Mouse (Mus musculus) ES-Bruce4 (cell line): ENCODE measurements around the gene Fam19a5. TPM values are rescaled to one million over a fixed set of nuclear protein-coding genes. Genes with fewer than 3 reads are reported as not detected.

Experiments used
- H3K27ac ChIP-seq: 2 replicates; pipeline ENCODE4 v1.5.1; 2012; ENCODE audit warnings: low read length, inconsistent platforms; ENCODE audit not compliant: insufficient read depth
- H3K27me3 ChIP-seq: 2 replicates; pipeline ENCODE4 v1.6.1; 2012; ENCODE audit warnings: mild to moderate bottlenecking, low read length, inconsistent platforms; ENCODE audit not compliant: control insufficient read depth, poor library complexity, insufficient read depth, severe bottlenecking
- H3K36me3 ChIP-seq: 2 replicates; pipeline ENCODE4 v1.6.1; 2012; ENCODE audit warnings: inconsistent platforms, mild to moderate bottlenecking, low read length, moderate library complexity; ENCODE audit not compliant: control insufficient read depth, poor library complexity, insufficient read depth, severe bottlenecking
- H3K4me1 ChIP-seq: one replicate; pipeline ENCODE4 v1.8.1; 2011; ENCODE audit warnings: low read length; ENCODE audit not compliant: control insufficient read depth, insufficient read depth
- H3K4me3 ChIP-seq: 2 replicates; pipeline ENCODE4 v1.5.1; 2011; ENCODE audit warnings: low read depth, mild to moderate bottlenecking, low read length
- H3K9ac ChIP-seq: 2 replicates; pipeline ENCODE4 v1.6.1; 2012; ENCODE audit warnings: low read depth, mild to moderate bottlenecking, inconsistent platforms; ENCODE audit not compliant: poor library complexity, severe bottlenecking
- H3K9me3 ChIP-seq: replicated peaks from 2 replicates; pipeline ENCODE4 v1.6.1; 2012; ENCODE audit warnings: mild to moderate bottlenecking, low read length, inconsistent platforms; ENCODE audit not compliant: control insufficient read depth, poor library complexity, insufficient read depth, severe bottlenecking
- CTCF ChIP-seq: IDR thresholded peaks from one replicate; pipeline ENCODE4 v1.8.1; 2011; ENCODE audit warnings: low read depth, low read length
- EP300 ChIP-seq: IDR thresholded peaks from 2 replicates; pipeline ENCODE4 v1.6.1; 2011; ENCODE audit warnings: low read depth, low read length; ENCODE audit not compliant: insufficient read depth
- POLR2A ChIP-seq: IDR thresholded peaks from one replicate; pipeline ENCODE4 v1.8.1; 2011; ENCODE audit warnings: low read length; ENCODE audit not compliant: insufficient read depth
- polyA plus RNA-seq: library from polyadenylated mRNA; stranded (reverse); fragments of >200 nt; gene quantifications from 2 replicates; pipeline ENCODE4 v1.2.4, GENCODE M21; 2011; ENCODE audit warnings: low read depth; ENCODE audit not compliant: missing spikeins, insufficient read depth, insufficient read length

Gene Fam19a5
- polyA plus RNA-seq, 1 experiment = 3.2 TPM

GRCm38 (mm10) chr15:87579861-87580260 is 35.8 kb downstream of the Fam19a5 start:
- Histone ChIP-seq H3K36me3 (no peaks in the 10 kb centered on the region), H3K4me3 (no peak overlapping the region), H3K27ac (no peak overlapping the region), H3K9me3 (no peaks in the 10 kb centered on the region), H3K4me1 (no peaks in the 10 kb centered on the region), H3K27me3 (no peaks in the 10 kb centered on the region), H3K9ac (no peak overlapping the region)
- TF ChIP-seq CTCF = no peak
- TF ChIP-seq POLR2A = no peak
- no peak for TF ChIP-seq EP300

GRCm38 (mm10) chr15:87583921-87584621 is 40.0 kb downstream of the Fam19a5 start:
- TF ChIP-seq EP300 = no peak
- no peak for TF ChIP-seq POLR2A
- TF ChIP-seq CTCF = no peak
- Histone ChIP-seq H3K4me1 (no peaks in the 10 kb centered on the region), H3K27ac (no peak overlapping the region), H3K9ac (no peak overlapping the region), H3K4me3 (no peak overlapping the region), H3K27me3 (no peaks in the 10 kb centered on the region), H3K36me3 (no peaks in the 10 kb centered on the region), H3K9me3 (no peaks in the 10 kb centered on the region)

GRCm38 (mm10) chr15:87590975-87591374 is 46.9 kb downstream of the Fam19a5 start:
- TF ChIP-seq EP300 (no peak), CTCF (no peak), POLR2A (no peak)
- Histone ChIP-seq H3K4me1 (no peaks in the 10 kb centered on the region), H3K27me3 (no peaks in the 10 kb centered on the region), H3K36me3 (no peaks in the 10 kb centered on the region), H3K9me3 (no peaks in the 10 kb centered on the region), H3K9ac (no peak overlapping the region), H3K27ac (no peak overlapping the region), H3K4me3 (no peak overlapping the region)

GRCm38 (mm10) chr15:87596731-87597130 is 52.6 kb downstream of the Fam19a5 start:
- Histone ChIP-seq H3K9me3 (no peaks in the 10 kb centered on the region), H3K4me3 (no peak overlapping the region)
- TF ChIP-seq POLR2A (no peak), CTCF (no peak), EP300 (no peak)

GRCm38 (mm10) chr15:87597149-87597548 is 53.0 kb downstream of the Fam19a5 start:
- H3K27me3 ChIP-seq = no peaks in the 10 kb centered on the region
- H3K4me1 ChIP-seq = no peaks in the 10 kb centered on the region
- no peak overlapping the region for H3K9ac ChIP-seq
- no peak overlapping the region for H3K4me3 ChIP-seq
- no peaks in the 10 kb centered on the region for H3K36me3 ChIP-seq
- no peaks in the 10 kb centered on the region for H3K9me3 ChIP-seq
- TF ChIP-seq POLR2A (no peak), EP300 (no peak), CTCF (no peak)
- H3K27ac ChIP-seq = no peak overlapping the region

More at GRCm38 (mm10) chr15:87596731-87597130, 52.6 kb downstream of the Fam19a5 start:
- no peak overlapping the region for H3K9ac ChIP-seq
- H3K27me3 ChIP-seq = no peaks in the 10 kb centered on the region
- no peak overlapping the region for H3K27ac ChIP-seq
- H3K4me1 ChIP-seq = no peaks in the 10 kb centered on the region
- H3K36me3 ChIP-seq = no peaks in the 10 kb centered on the region

- H3K4me1 ChIP-seq = no peaks in the 10 kb centered on the region
- no peak overlapping the region for H3K4me3 ChIP-seq
- no peak overlapping the region for H3K27ac ChIP-seq
- H3K9me3 ChIP-seq = no peaks in the 10 kb centered on the region
- no peaks in the 10 kb centered on the region for H3K36me3 ChIP-seq
- TF ChIP-seq POLR2A (no peak), EP300 (no peak), CTCF (no peak)
- no peak overlapping the region for H3K9ac ChIP-seq
- no peaks in the 10 kb centered on the region for H3K27me3 ChIP-seq
Observed at GRCm38 (mm10) chr15:87597766-87598165, 53.7 kb downstream of the Fam19a5 start.
